17 mouse cellular contexts compared by ENCODE assay signal in genomic region chr16:10725156-10725555, GRCm38 (mm10).
DNase-seq lines count a peak whose midpoint lies in the region; ATAC-seq and TF ChIP-seq lines count a peak whose summit lies in the region.
"Had no signal": no experiment of that assay in that cellular context is flagged by ENCODE, and none has a peak within 500 bp of the region (broad histone marks: within the 10 kb centered on the region; RNA-seq: fewer than 3 reads in every experiment).

No protein-coding gene starts in this region.

- H3K9ac ChIP-seq in lung, postnatal 0 days (replicated peaks; ENCODE audit: low read depth) = no peak overlapping the region
- no peak overlapping the region for H3K9ac ChIP-seq in kidney, embryonic 16.5 days (replicated peaks; ENCODE audit: low read length)
- H3K9ac ChIP-seq: midbrain, embryonic 12.5 days; neural tube, embryonic 12.5 days had no signal

- no peak overlapping the region for H3K4me3 ChIP-seq in gastrocnemius, adult 2 months
- H3K4me3 ChIP-seq in lung, postnatal 0 days (ENCODE audit: low read depth, low read length) = no peak overlapping the region
- H3K4me3 ChIP-seq in kidney, embryonic 16.5 days (ENCODE audit: low read length) = no peak overlapping the region
- H3K4me3 ChIP-seq: erythroblast, embryonic 14.5 days; hindbrain, embryonic 10.5 days; midbrain, embryonic 12.5 days; neural tube, embryonic 12.5 days had no signal

- no peak overlapping the region for H3K27ac ChIP-seq in gastrocnemius, adult 2 months
- H3K27ac ChIP-seq in lung, postnatal 0 days (ENCODE audit: low read length) = no peak overlapping the region
- H3K27ac ChIP-seq in kidney, embryonic 16.5 days (ENCODE audit: low read length) = no peak overlapping the region
- H3K27ac ChIP-seq: hindbrain, embryonic 10.5 days; midbrain, embryonic 12.5 days; neural tube, embryonic 12.5 days had no signal

- intact Hi-C loops in gastrocnemius, adult 2 months (cut with DNase I) = no loop called here

- no peaks in the 10 kb centered on the region for H3K9me3 ChIP-seq in lung, postnatal 0 days (ENCODE audit: low read length)
- no peaks in the 10 kb centered on the region for H3K9me3 ChIP-seq in kidney, embryonic 16.5 days (ENCODE audit: low read length)
- H3K9me3 ChIP-seq: hindbrain, embryonic 10.5 days; midbrain, embryonic 12.5 days; neural tube, embryonic 12.5 days had no signal

- peaks cover 10% of the 10 kb centered on the region; the same call in 1 of the 2 replicates for H3K4me1 ChIP-seq in lung, postnatal 0 days (ENCODE audit: insufficient read depth, low read depth, low read length)
- peaks cover 9% of the 10 kb centered on the region; the same call in 1 of the 2 replicates for H3K4me1 ChIP-seq in kidney, embryonic 16.5 days (ENCODE audit: insufficient read depth, low read length)

- H3K27me3 ChIP-seq in lung, postnatal 0 days (replicated peaks; ENCODE audit: insufficient read depth, low read length) = no peaks in the 10 kb centered on the region
- H3K27me3 ChIP-seq in kidney, embryonic 16.5 days (ENCODE audit: insufficient read depth, low read length) = no peaks in the 10 kb centered on the region
- H3K27me3 ChIP-seq: midbrain, embryonic 12.5 days; neural tube, embryonic 12.5 days had no signal

- DNase-seq in gastrocnemius, adult 2 months = no peak
- DNase-seq in gastrocnemius, adult 8-10 months (ENCODE audit: low spot score in 2 of 2) = no peak
- DNase-seq in lung, postnatal 0 days (ENCODE audit: low spot score) = no peak
- no peak for DNase-seq in lung, postnatal 10 days
- DNase-seq in R1 (ENCODE audit: low read depth, low spot score) = peak; percentile 30
- DNase-seq in cerebellum, postnatal 36 days = no peak
- DNase-seq: cerebellum, adult 18-20 months; kidney, adult 8-10 months; lung, adult 2 months; retina, postnatal 1 day; thymus, adult 18-20 months had no signal

- no peak for TF ChIP-seq EP300 in lung, postnatal 0 days (IDR thresholded peaks at IDR 0.05)

- ATAC-seq in lung, postnatal 0 days = no peak
- ATAC-seq in megakaryocyte progenitor cell, adult 5-6 weeks (replicated peaks; ENCODE audit: poor library complexity) = peak; percentile 65
- no peak for ATAC-seq in kidney, embryonic 16.5 days (ENCODE audit: low FRiP score, low TSS enrichment)

- H3K4me2 ChIP-seq in lung, postnatal 0 days (replicated peaks; ENCODE audit: low read depth, low read length) = no peak overlapping the region
- no peak overlapping the region for H3K4me2 ChIP-seq in kidney, embryonic 16.5 days (replicated peaks; ENCODE audit: low read depth, low read length)
- H3K4me2 ChIP-seq: midbrain, embryonic 12.5 days; neural tube, embryonic 12.5 days had no signal

- WGBS in lung, postnatal 0 days = 50% methylated on average over 2 of the region's 2 CpGs
- 59% methylated on average over 2 of the region's 2 CpGs for WGBS in kidney, embryonic 16.5 days

- H3K36me3 ChIP-seq in lung, postnatal 0 days (ENCODE audit: insufficient read depth, low read length) = no peaks in the 10 kb centered on the region
- H3K36me3 ChIP-seq in kidney, embryonic 16.5 days (ENCODE audit: insufficient read depth, low read length) = no peaks in the 10 kb centered on the region
- H3K36me3 ChIP-seq: hindbrain, embryonic 10.5 days; midbrain, embryonic 12.5 days; neural tube, embryonic 12.5 days had no signal

- TF ChIP-seq CTCF in gastrocnemius, adult 2 months (IDR thresholded peaks at IDR 0.05) = peak; percentile 25; the same call in 1 of the 2 replicates
- TF ChIP-seq CTCF in lung, postnatal 0 days (IDR thresholded peaks at IDR 0.05) = peak; percentile 49
